Mouse (Mus musculus) stomach, postnatal 0 days (tissue): Measurements from ENCODE around the gene Olfr1032.

Experiments
- CTCF ChIP-seq: IDR thresholded peaks from 2 replicates; pipeline ENCODE4 v1.5.1; 2016; ENCODE audit warnings: antibody characterized with exemption, low read depth, mild to moderate bottlenecking, moderate library complexity
- EP300 ChIP-seq: optimal IDR thresholded peaks from 2 replicates; pipeline ENCODE3; 2016; ENCODE audit warnings: antibody characterized with exemption

DNA sequence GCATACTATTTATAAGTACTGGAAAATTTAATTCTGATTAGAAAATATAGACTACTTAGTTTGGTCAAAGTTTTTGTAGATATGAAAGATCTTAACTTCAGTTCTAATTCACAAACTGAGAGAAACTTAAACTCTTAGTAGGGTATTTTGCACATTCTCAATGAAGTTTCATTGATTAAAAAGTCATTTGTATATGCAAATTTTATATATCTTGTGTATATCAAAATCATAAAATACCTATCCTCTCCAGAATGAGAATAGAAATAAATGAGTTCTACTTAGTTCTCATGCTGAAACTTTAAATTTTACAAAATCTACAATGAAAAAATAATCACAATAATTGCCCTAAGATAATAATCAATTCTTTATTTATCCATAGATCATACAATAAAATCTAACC is 40.2 kb downstream of the Olfr1032 start, which contains the start of gene Olfr1034:
- no peak for TF ChIP-seq CTCF
- no peak for TF ChIP-seq EP300
